Mouse (Mus musculus): Measurements from ENCODE around the gene Wnt2b.

The Wnt2b gene

GRCm38 (mm10) chr3:104896141-104896540 lies 65.6 kb downstream of the Wnt2b start:
- DNase-seq (ENCODE audit: low spot score in 2 of 2), result no peak

Data from natural killer cell, adult 2 months (primary cell).